Mouse (Mus musculus) midbrain, embryonic 14.5 days (tissue): ENCODE results near the gene Thoc6. TPM values are rescaled to one million over a fixed set of nuclear protein-coding genes. Genes with fewer than 3 reads are reported as not detected.
A peak's percentile ranks its signal among the peaks of the same experiment; 100 is the strongest.

Experiments used
- ATAC-seq: fragments of 200-750 bp; cut with Nextera tagmentation; 2 replicates; pipeline ENCODE4 v1.8.0; 2017; ENCODE audit warnings: moderate number of reproducible peaks, moderate library complexity; ENCODE audit not compliant: low FRiP score, low TSS enrichment
- DNase-seq: peaks from one replicate; pipeline ENCODE4 v3.0.0-alpha.2; 2015
- H3K27ac ChIP-seq: fragments of 300-500 bp; sonication (generic); replicated peaks from 2 replicates; pipeline ENCODE4 v1.5.1; 2014; ENCODE audit warnings: mild to moderate bottlenecking, low read depth, low read length, moderate library complexity
- H3K27me3 ChIP-seq: fragments of 300-500 bp; sonication (generic); 2 replicates; pipeline ENCODE4 v1.6.1; 2014; ENCODE audit warnings: low read length, control low read depth, mixed read lengths; ENCODE audit not compliant: control insufficient read depth, insufficient read depth
- H3K36me3 ChIP-seq: fragments of 300-500 bp; sonication (generic); 2 replicates; pipeline ENCODE4 v1.6.1; 2014; ENCODE audit warnings: low read length, control low read depth; ENCODE audit not compliant: control insufficient read depth, insufficient read depth
- H3K4me1 ChIP-seq: fragments of 300-500 bp; sonication (generic); 2 replicates; pipeline ENCODE4 v1.6.1; 2014; ENCODE audit warnings: mild to moderate bottlenecking, antibody characterized with exemption, low read length, control low read depth; ENCODE audit not compliant: control insufficient read depth, insufficient read depth
- H3K4me2 ChIP-seq: fragments of 300-500 bp; sonication (generic); 2 replicates; pipeline ENCODE4 v1.6.1; 2014; ENCODE audit warnings: mild to moderate bottlenecking, low read length, moderate library complexity
- H3K4me3 ChIP-seq: fragments of 300-500 bp; sonication (generic); replicated peaks from 2 replicates; pipeline ENCODE4 v1.5.1; 2014; ENCODE audit warnings: low read depth, low read length
- H3K9ac ChIP-seq: fragments of 300-500 bp; sonication (generic); replicated peaks from 2 replicates; pipeline ENCODE4 v1.6.1; 2014; ENCODE audit warnings: mild to moderate bottlenecking, low read length, moderate library complexity
- H3K9me3 ChIP-seq: fragments of 300-500 bp; sonication (generic); 2 replicates; pipeline ENCODE4 v1.6.1; 2016; ENCODE audit warnings: low read length, control low read depth, mixed read lengths; ENCODE audit not compliant: control insufficient read depth
- WGBS: fragments of 180-500 bp; shearing (Covaris S2); extraction: QIAGEN DNeasy Blood & Tissue Kit; methylation state at CpG from one replicate; pipeline ENCODE4 v1.1.7; 2014; 5-methylcytosine and 5-hydroxymethylcytosine counted together
- polyA plus RNA-seq: library from polyadenylated mRNA; unstranded; fragments of >200 nt; fragmentation: Nextera tagmentation; extraction: Ambion mirVana; gene quantifications from 2 replicates; pipeline ENCODE4 v1.2.1, GENCODE M21; 2014

Gene Thoc6
- polyA plus RNA-seq, 1 experiment from 2014 or later = 43.9 TPM

- DNase-seq (no peak), ATAC-seq (no peak)
- H3K4me2 ChIP-seq = no peak overlapping the region
- 81% methylated on average over 9 of the region's 9 CpGs for WGBS
- no peak overlapping the region for H3K4me3 ChIP-seq
- no peaks in the 10 kb centered on the region for H3K36me3 ChIP-seq
- no peak overlapping the region for H3K9ac ChIP-seq
- H3K27ac ChIP-seq = no peak overlapping the region
- H3K4me1 ChIP-seq = 0 out of 2 replicates have a peak, but pooled peaks cover 2% of the 10 kb centered on the region
- H3K9me3 ChIP-seq = no peaks in the 10 kb centered on the region
- H3K27me3 ChIP-seq = peaks cover 11% of the 10 kb centered on the region
These were observed 29.6 kb upstream of the Thoc6 start for GRCm38 (mm10) chr17:23703301-23703700.

GRCm38 (mm10) chr17:23700079-23700478 lies 26.4 kb upstream of the Thoc6 start:
- Histone ChIP-seq H3K4me2 (peak overlapping the region; percentile 97), H3K4me1 (0 out of 2 replicates have a peak, but pooled peaks cover 2% of the 10 kb centered on the region), H3K27ac (0 out of 2 replicates have a peak overlapping the region, but pooled peaks have one; percentile 52), H3K9ac (peak overlapping the region; percentile 62), H3K4me3 (peak overlapping the region; percentile 70), H3K27me3 (peaks cover 21% of the 10 kb centered on the region), H3K36me3 (no peaks in the 10 kb centered on the region), H3K9me3 (no peaks in the 10 kb centered on the region)
- WGBS = 0% methylated on average over 20 of the region's 28 CpGs
- peak; percentile 92 for DNase-seq
- ATAC-seq = peak; percentile 94

GRCm38 (mm10) chr17:23699131-23700077 lies 25.7 kb upstream of the Thoc6 start:
- 0 out of 2 replicates have a peak overlapping the region, but pooled peaks have one; percentile 52 for H3K27ac ChIP-seq
- peaks cover 21% of the 10 kb centered on the region for H3K27me3 ChIP-seq
- peak overlapping the region; percentile 70 for H3K4me3 ChIP-seq
- H3K4me1 ChIP-seq = 0 out of 2 replicates have a peak, but pooled peaks cover 2% of the 10 kb centered on the region
- H3K4me2 ChIP-seq = peak overlapping the region; percentile 97
- no peaks in the 10 kb centered on the region for H3K36me3 ChIP-seq
- DNase-seq (peak; percentile 19), ATAC-seq (peak; percentile 69)
- peak overlapping the region; percentile 62 for H3K9ac ChIP-seq
- no peaks in the 10 kb centered on the region for H3K9me3 ChIP-seq
- 1% methylated on average over 94 of the region's 101 CpGs for WGBS

GRCm38 (mm10) chr17:23695801-23696200 lies 22.1 kb upstream of the Thoc6 start:
- Histone ChIP-seq H3K4me2 (no peak overlapping the region), H3K4me1 (0 out of 2 replicates have a peak, but pooled peaks cover 2% of the 10 kb centered on the region), H3K27me3 (peaks cover 21% of the 10 kb centered on the region), H3K4me3 (no peak overlapping the region), H3K36me3 (no peaks in the 10 kb centered on the region), H3K27ac (no peak overlapping the region), H3K9me3 (no peaks in the 10 kb centered on the region), H3K9ac (no peak overlapping the region)
- DNase-seq (no peak), ATAC-seq (no peak)
- 21% methylated on average over 3 of the region's 3 CpGs for WGBS

- no peak for DNase-seq
- 82% methylated on average over 1 of the region's 1 CpGs for WGBS
- no peak for ATAC-seq
- H3K9ac ChIP-seq = no peak overlapping the region
- no peaks in the 10 kb centered on the region for H3K9me3 ChIP-seq
- no peak overlapping the region for H3K27ac ChIP-seq
- peaks cover 21% of the 10 kb centered on the region for H3K27me3 ChIP-seq
- 0 out of 2 replicates have a peak, but pooled peaks cover 2% of the 10 kb centered on the region for H3K4me1 ChIP-seq
- no peak overlapping the region for H3K4me2 ChIP-seq
- no peak overlapping the region for H3K4me3 ChIP-seq
- no peaks in the 10 kb centered on the region for H3K36me3 ChIP-seq
These were observed 20.8 kb upstream of the Thoc6 start for GRCm38 (mm10) chr17:23694491-23694890.

GRCm38 (mm10) chr17:23683856-23684672 lies 10.4 kb upstream of the Thoc6 start, which contains the start of gene Cldn9:
Cldn9 (minus strand) TSS chr17:23684026.
- Histone ChIP-seq H3K27me3 (peaks cover 42% of the 10 kb centered on the region), H3K4me1 (0 out of 2 replicates have a peak, but pooled peaks cover 5% of the 10 kb centered on the region), H3K9me3 (no peaks in the 10 kb centered on the region), H3K9ac (no peak within 1 kb of the TSS), H3K4me3 (no peak within 1 kb of the TSS), H3K4me2 (no peak within 1 kb of the TSS), H3K36me3 (no peaks in the 10 kb centered on the region), H3K27ac (no peak within 1 kb of the TSS)
- ATAC-seq (no peak), DNase-seq (no peak)
- WGBS = 13% methylated on average over 15 of the region's 15 CpGs

GRCm38 (mm10) chr17:23683226-23683625 lies 9.5 kb upstream of the Thoc6 start:
- WGBS = 24% methylated on average over 15 of the region's 15 CpGs
- no peak overlapping the region for H3K27ac ChIP-seq
- no peak overlapping the region for H3K4me2 ChIP-seq
- H3K4me3 ChIP-seq = no peak overlapping the region
- ATAC-seq (no peak), DNase-seq (no peak)
- no peaks in the 10 kb centered on the region for H3K36me3 ChIP-seq
- H3K9ac ChIP-seq = no peak overlapping the region
- peaks cover 50% of the 10 kb centered on the region for H3K27me3 ChIP-seq
- H3K9me3 ChIP-seq = no peaks in the 10 kb centered on the region
- 0 out of 2 replicates have a peak, but pooled peaks cover 5% of the 10 kb centered on the region for H3K4me1 ChIP-seq

- H3K27me3 ChIP-seq = peaks cover 51% of the 10 kb centered on the region
- H3K9me3 ChIP-seq = no peaks in the 10 kb centered on the region
- no peak overlapping the region for H3K4me2 ChIP-seq
- no peaks in the 10 kb centered on the region for H3K36me3 ChIP-seq
- peaks cover 6% of the 10 kb centered on the region; the same call in 1 of the 2 replicates for H3K4me1 ChIP-seq
- no peak overlapping the region for H3K9ac ChIP-seq
- no peak overlapping the region for H3K4me3 ChIP-seq
- DNase-seq (no peak), ATAC-seq (no peak)
- 68% methylated on average over 3 of the region's 3 CpGs for WGBS
- H3K27ac ChIP-seq = no peak overlapping the region
These were observed 8.8 kb upstream of the Thoc6 start for GRCm38 (mm10) chr17:23682530-23682929.
